Mouse (Mus musculus) midbrain, embryonic 12.5 days (tissue): Measurements from ENCODE around the gene Hexdc. TPM values are rescaled to one million over a fixed set of nuclear protein-coding genes. Genes with fewer than 3 reads are reported as not detected.

ENCODE experiments used
- ATAC-seq: fragments of 200-750 bp; cut with Nextera tagmentation; 2 replicates; pipeline ENCODE4 v1.8.0; 2017; ENCODE audit warnings: low read depth, moderate TSS enrichment, moderate library complexity; ENCODE audit not compliant: low FRiP score
- H3K27ac ChIP-seq: fragments of 300-500 bp; sonication (generic); replicated peaks from 2 replicates; pipeline ENCODE4 v1.5.1; 2016; ENCODE audit warnings: mild to moderate bottlenecking
- H3K27me3 ChIP-seq: fragments of 300-500 bp; sonication (generic); 2 replicates; pipeline ENCODE4 v1.6.1; 2016; ENCODE audit warnings: mild to moderate bottlenecking
- H3K36me3 ChIP-seq: fragments of 300-500 bp; sonication (generic); 2 replicates; pipeline ENCODE4 v1.6.1; 2016
- H3K4me1 ChIP-seq: fragments of 300-500 bp; sonication (generic); 2 replicates; pipeline ENCODE4 v1.6.1; 2016
- H3K4me2 ChIP-seq: fragments of 300-500 bp; sonication (generic); replicated peaks from 2 replicates; pipeline ENCODE4 v1.6.1; 2016; ENCODE audit warnings: mild to moderate bottlenecking, moderate library complexity
- H3K4me3 ChIP-seq: fragments of 300-500 bp; sonication (generic); 2 replicates; pipeline ENCODE4 v1.5.1; 2016; ENCODE audit warnings: mild to moderate bottlenecking
- H3K9ac ChIP-seq: fragments of 300-500 bp; sonication (generic); replicated peaks from 2 replicates; pipeline ENCODE4 v1.6.1; 2016; ENCODE audit warnings: mild to moderate bottlenecking, moderate library complexity
- H3K9me3 ChIP-seq: fragments of 300-500 bp; sonication (generic); 2 replicates; pipeline ENCODE4 v1.6.1; 2016; ENCODE audit warnings: mild to moderate bottlenecking
- WGBS: fragments of 180-500 bp; shearing (Covaris S2); methylation state at CpG from one replicate; pipeline ENCODE4 v1.1.7; 2016; 5-methylcytosine and 5-hydroxymethylcytosine counted together
- polyA plus RNA-seq: library from polyadenylated mRNA; unstranded; fragments of >200 nt; fragmentation: Nextera tagmentation; extraction: Ambion mirVana; gene quantifications from 2 replicates; pipeline ENCODE4 v1.2.1, GENCODE M21; 2016

Hexdc gene
- polyA plus RNA-seq, 1 experiment from 2014 or later, result 11.9 TPM

GRCm38 (mm10) chr11:121198622-121199021, 5.6 kb upstream of the Hexdc start:
- peaks cover 10% of the 10 kb centered on the region; the same call in 1 of the 2 replicates for H3K36me3 ChIP-seq
- no peak overlapping the region for H3K4me2 ChIP-seq
- no peaks in the 10 kb centered on the region for H3K9me3 ChIP-seq
- H3K4me3 ChIP-seq, result no peak overlapping the region
- ATAC-seq, result no peak
- 64% methylated on average over 2 of the region's 2 CpGs for WGBS
- H3K4me1 ChIP-seq, result no peaks in the 10 kb centered on the region; the same call in 1 of the 2 replicates
- H3K27ac ChIP-seq, result no peak overlapping the region
- no peak overlapping the region for H3K9ac ChIP-seq
- no peaks in the 10 kb centered on the region for H3K27me3 ChIP-seq

- Histone ChIP-seq H3K27me3 (no peaks in the 10 kb centered on the region), H3K4me2 (no peak overlapping the region), H3K9ac (no peak overlapping the region), H3K27ac (no peak overlapping the region), H3K36me3 (peaks cover 5% of the 10 kb centered on the region; the same call in 1 of the 2 replicates), H3K9me3 (no peaks in the 10 kb centered on the region), H3K4me1 (no peaks in the 10 kb centered on the region; the same call in 1 of the 2 replicates), H3K4me3 (no peak overlapping the region)
- WGBS, result 84% methylated on average over 4 of the region's 4 CpGs
- no peak for ATAC-seq
Observed at GRCm38 (mm10) chr11:121199851-121200250, 4.4 kb upstream of the Hexdc start.

DNA sequence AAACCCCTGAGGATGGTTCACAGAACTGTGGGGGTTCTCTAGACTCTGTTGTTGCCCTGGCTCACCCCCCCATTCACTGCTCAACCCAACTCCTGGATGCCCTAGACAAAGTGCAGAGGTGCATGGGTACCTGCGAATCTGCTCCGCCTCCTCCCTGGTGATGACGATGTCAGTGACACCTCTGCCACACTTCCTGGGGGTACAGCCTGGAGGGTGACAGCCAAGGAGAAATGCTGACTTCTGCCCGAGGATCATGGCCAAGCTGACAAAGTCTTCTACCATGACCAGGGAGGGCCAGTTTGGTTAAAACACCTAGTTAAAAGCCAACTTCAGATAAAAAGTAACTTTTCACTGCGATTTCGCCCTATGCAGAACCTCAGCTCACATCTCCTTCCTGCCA, 3.5 kb upstream of the Hexdc start:
- H3K9ac ChIP-seq, result no peak overlapping the region
- H3K27ac ChIP-seq, result no peak overlapping the region
- WGBS, result 93% methylated on average over 6 of the region's 6 CpGs
- H3K27me3 ChIP-seq, result no peaks in the 10 kb centered on the region
- peaks cover 4% of the 10 kb centered on the region for H3K4me1 ChIP-seq
- ATAC-seq, result no peak
- peaks cover 3% of the 10 kb centered on the region; the same call in 1 of the 2 replicates for H3K36me3 ChIP-seq
- H3K4me3 ChIP-seq, result no peak overlapping the region
- H3K4me2 ChIP-seq, result no peak overlapping the region
- H3K9me3 ChIP-seq, result no peaks in the 10 kb centered on the region

DNA sequence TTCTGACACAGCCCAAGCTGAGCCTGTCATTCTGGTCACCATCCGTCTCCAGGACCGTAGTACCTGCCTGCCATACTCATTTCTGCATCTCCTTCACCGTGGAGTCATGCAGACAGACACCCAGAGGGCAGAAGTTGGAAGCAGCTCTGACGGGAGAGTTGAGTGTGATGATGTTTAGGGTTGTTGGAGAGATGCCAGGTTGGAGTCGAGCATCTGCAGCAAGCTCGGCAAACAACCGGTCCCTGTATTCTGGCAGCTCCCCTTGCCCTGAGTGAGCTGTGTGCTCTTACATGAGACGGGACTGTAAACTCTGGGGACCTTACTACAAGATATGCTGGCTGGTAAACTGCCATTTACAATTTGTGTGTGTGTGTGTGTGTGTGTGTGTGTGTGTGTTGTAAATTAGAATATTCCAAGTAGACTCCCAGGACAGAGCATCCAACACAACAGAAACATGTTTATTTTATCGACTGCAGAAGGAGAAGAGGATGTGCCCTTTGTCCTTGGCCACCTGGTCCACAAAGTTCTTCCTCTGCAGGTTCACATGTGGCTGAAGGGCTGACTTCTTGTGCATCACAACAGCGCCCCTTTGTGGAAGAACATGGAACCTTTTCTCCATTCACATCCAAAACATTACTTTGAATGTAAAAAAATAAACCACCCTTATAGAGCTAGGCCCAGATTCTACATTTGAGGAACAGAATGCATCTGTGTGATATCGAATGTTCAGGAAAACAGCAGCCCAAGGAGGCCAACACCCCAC, 2.6 kb upstream of the Hexdc start:
- peaks cover 4% of the 10 kb centered on the region for H3K4me1 ChIP-seq
- no peaks in the 10 kb centered on the region for H3K27me3 ChIP-seq
- no peak overlapping the region for H3K9ac ChIP-seq
- WGBS, result 66% methylated on average over 11 of the region's 11 CpGs
- no peaks in the 10 kb centered on the region for H3K36me3 ChIP-seq
- H3K27ac ChIP-seq, result no peak overlapping the region
- H3K9me3 ChIP-seq, result no peaks in the 10 kb centered on the region
- ATAC-seq, result no peak
- no peak overlapping the region for H3K4me3 ChIP-seq
- no peak overlapping the region for H3K4me2 ChIP-seq

DNA sequence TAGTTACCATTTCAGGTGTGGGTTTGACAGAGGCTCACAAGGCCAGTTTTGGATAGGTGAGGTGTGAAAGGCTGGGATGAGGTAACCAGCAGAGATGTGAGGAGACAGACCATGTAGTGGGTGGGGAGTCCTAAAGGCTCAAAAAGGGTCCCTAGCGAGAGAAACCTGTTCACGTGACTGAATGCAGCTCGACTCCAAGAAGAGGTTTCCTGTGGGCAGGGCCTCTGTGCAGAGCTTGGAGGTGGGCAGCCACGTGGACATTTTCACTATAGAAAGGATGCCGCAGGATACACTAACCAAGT, 423 bp upstream of the Hexdc start:
- peak overlapping the region; percentile 68 for H3K4me3 ChIP-seq
- no peak for ATAC-seq
- no peaks in the 10 kb centered on the region for H3K27me3 ChIP-seq
- WGBS, result 0% methylated on average over 5 of the region's 5 CpGs
- H3K4me2 ChIP-seq, result peak overlapping the region; percentile 71
- H3K9me3 ChIP-seq, result no peaks in the 10 kb centered on the region
- H3K4me1 ChIP-seq, result peaks cover 4% of the 10 kb centered on the region
- no peak overlapping the region for H3K9ac ChIP-seq
- H3K27ac ChIP-seq, result no peak overlapping the region
- H3K36me3 ChIP-seq, result no peaks in the 10 kb centered on the region

- Histone ChIP-seq H3K27ac (no peak overlapping the region), H3K4me1 (no peaks in the 10 kb centered on the region), H3K36me3 (peaks cover 51% of the 10 kb centered on the region), H3K27me3 (no peaks in the 10 kb centered on the region), H3K9ac (no peak overlapping the region), H3K9me3 (no peaks in the 10 kb centered on the region), H3K4me2 (no peak overlapping the region), H3K4me3 (no peak overlapping the region)
- WGBS, result 93% methylated on average over 3 of the region's 3 CpGs
- no peak for ATAC-seq
Observed at GRCm38 (mm10) chr11:121216831-121217230, 12.6 kb downstream of the Hexdc start.

- Histone ChIP-seq H3K36me3 (peaks cover 75% of the 10 kb centered on the region), H3K27ac (no peak overlapping the region), H3K27me3 (no peaks in the 10 kb centered on the region), H3K9me3 (no peaks in the 10 kb centered on the region), H3K4me1 (no peaks in the 10 kb centered on the region), H3K4me2 (no peak overlapping the region), H3K9ac (no peak overlapping the region), H3K4me3 (no peak overlapping the region)
- ATAC-seq, result no peak
- WGBS, result 91% methylated on average over 11 of the region's 11 CpGs
Observed at GRCm38 (mm10) chr11:121219776-121220175, 15.5 kb downstream of the Hexdc start.

DNA sequence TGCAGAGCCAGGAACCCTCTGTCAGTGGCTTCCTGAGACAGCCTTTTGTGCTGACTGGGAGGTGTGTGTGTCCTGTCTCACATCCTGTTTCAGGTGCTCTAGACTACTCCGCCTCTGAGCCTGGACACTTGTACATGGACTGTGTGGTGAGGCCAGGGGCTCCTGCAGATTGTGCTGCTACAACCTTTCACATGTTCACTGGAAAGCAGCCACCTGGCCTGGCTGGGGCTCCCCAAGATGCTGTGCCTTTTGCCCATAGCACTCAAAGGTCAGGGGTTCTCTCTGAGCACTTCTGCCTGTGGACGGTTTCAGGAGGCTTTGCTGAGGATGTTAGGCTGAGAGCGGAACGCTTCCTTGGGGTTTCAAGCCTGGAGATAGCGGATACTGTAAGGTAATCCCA, 16.5 kb downstream of the Hexdc start:
- ATAC-seq, result no peak
- no peak overlapping the region for H3K4me2 ChIP-seq
- H3K9me3 ChIP-seq, result no peaks in the 10 kb centered on the region
- no peak overlapping the region for H3K9ac ChIP-seq
- H3K36me3 ChIP-seq, result peaks cover 85% of the 10 kb centered on the region
- no peak overlapping the region for H3K27ac ChIP-seq
- no peaks in the 10 kb centered on the region for H3K4me1 ChIP-seq
- 87% methylated on average over 5 of the region's 5 CpGs for WGBS
- H3K27me3 ChIP-seq, result no peaks in the 10 kb centered on the region
- no peak overlapping the region for H3K4me3 ChIP-seq

- no peak overlapping the region for H3K9ac ChIP-seq
- WGBS, result 89% methylated on average over 6 of the region's 6 CpGs
- H3K36me3 ChIP-seq, result peaks cover 91% of the 10 kb centered on the region
- ATAC-seq, result no peak
- no peaks in the 10 kb centered on the region for H3K9me3 ChIP-seq
- H3K27ac ChIP-seq, result no peak overlapping the region
- H3K27me3 ChIP-seq, result no peaks in the 10 kb centered on the region
- no peaks in the 10 kb centered on the region for H3K4me1 ChIP-seq
- no peak overlapping the region for H3K4me3 ChIP-seq
- H3K4me2 ChIP-seq, result no peak overlapping the region
Observed at GRCm38 (mm10) chr11:121221321-121222010, 17.2 kb downstream of the Hexdc start.

GRCm38 (mm10) chr11:121228129-121229017, 24.1 kb downstream of the Hexdc start:
- Histone ChIP-seq H3K4me1 (peaks cover 17% of the 10 kb centered on the region), H3K4me2 (peak overlapping the region; percentile 80), H3K27ac (0 out of 2 replicates have a peak overlapping the region, but pooled peaks have one; percentile 46), H3K9me3 (no peaks in the 10 kb centered on the region), H3K27me3 (no peaks in the 10 kb centered on the region), H3K36me3 (peaks cover 34% of the 10 kb centered on the region), H3K9ac (peak overlapping the region; percentile 76), H3K4me3 (peak overlapping the region; percentile 78)
- 37% methylated on average over 21 of the region's 21 CpGs for WGBS
- peak; percentile 28; the same call in 1 of the 2 replicates for ATAC-seq

- Histone ChIP-seq H3K36me3 (peaks cover 28% of the 10 kb centered on the region), H3K4me3 (peak within 1 kb of the TSS; percentile 78), H3K27ac (0 out of 2 replicates have a peak within 1 kb of the TSS, but pooled peaks have one; percentile 46), H3K9ac (peak within 1 kb of the TSS; percentile 76), H3K4me1 (peaks cover 17% of the 10 kb centered on the region), H3K27me3 (no peaks in the 10 kb centered on the region), H3K4me2 (peak within 1 kb of the TSS; percentile 80), H3K9me3 (no peaks in the 10 kb centered on the region)
- peak; percentile 85 for ATAC-seq
- under 1% methylated on average over 23 of the region's 23 CpGs for WGBS
Observed at GRCm38 (mm10) chr11:121229018-121229439, 24.8 kb downstream of the Hexdc start, which contains the start of gene Cybc1. TSS of gene Cybc1 (minus strand) at chr11:121229322.
